Mouse (Mus musculus) E14TG2a.4 (cell line): ENCODE data around the gene Fance.

Experiments used
- H3K27me3 ChIP-seq: 2 replicates; pipeline ENCODE4 v1.6.1; 2014; ENCODE audit warnings: low read length, control low read depth; ENCODE audit not compliant: insufficient read depth
- H3K36me3 ChIP-seq: 2 replicates; pipeline ENCODE4 v1.6.1; 2014; ENCODE audit warnings: low read length, control low read depth; ENCODE audit not compliant: insufficient read depth
- H3K4me1 ChIP-seq: replicated peaks from 2 replicates; pipeline ENCODE4 v1.6.1; 2014; ENCODE audit warnings: low read depth, low read length, control low read depth
- H3K4me3 ChIP-seq: replicated peaks from 2 replicates; pipeline ENCODE4 v1.5.1; 2014; ENCODE audit warnings: mild to moderate bottlenecking, low read length
- H3K9me3 ChIP-seq: 2 replicates; pipeline ENCODE4 v1.6.1; 2014; ENCODE audit warnings: low read length, control low read depth
- CTCF ChIP-seq: conservative IDR thresholded peaks from 2 replicates; pipeline ENCODE4 v1.5.1; 2014; ENCODE audit warnings: low read length
- NANOG ChIP-seq: IDR thresholded peaks from 2 replicates; pipeline ENCODE4 v1.6.1; 2014; ENCODE audit warnings: borderline replicate concordance, low read length, mixed read lengths
- POU5F1 ChIP-seq: IDR thresholded peaks from 2 replicates; pipeline ENCODE4 v1.6.1; 2014; ENCODE audit warnings: low read length, borderline replicate concordance

Gene Fance

GRCm38 (mm10) chr17:28375592-28376061 is 62.3 kb downstream of the Fance start:
- H3K4me1 ChIP-seq = peaks cover 58% of the 10 kb centered on the region
- no peaks in the 10 kb centered on the region for H3K36me3 ChIP-seq
- TF ChIP-seq NANOG = no peak
- TF ChIP-seq POU5F1 = no peak
- no peak for TF ChIP-seq CTCF
- H3K27me3 ChIP-seq = peaks cover 9% of the 10 kb centered on the region; the same call in 1 of the 2 replicates
- H3K9me3 ChIP-seq = no peaks in the 10 kb centered on the region
- H3K4me3 ChIP-seq = peak overlapping the region; percentile 70
